Mouse (Mus musculus): ENCODE results near the gene Usp35. TPM values are rescaled to one million over a fixed set of nuclear protein-coding genes. Genes with fewer than 3 reads are reported as not detected.

Usp35 gene
- 1 to 10 TPM; 1.0 to 1.5 TPM for polyA plus RNA-seq (2017; shearing (Covaris generic))

- ATAC-seq, result peak; percentile 92
Measured at GRCm38 (mm10) chr7:97331726-97332666, at the start of gene Usp35, which contains the start of gene Kctd21. Usp35 (minus strand) TSS chr7:97332020. Kctd21 (plus strand) TSS chr7:97332327.

- ATAC-seq, result no peak
Measured at GRCm38 (mm10) chr7:97380500-97381123, 48.8 kb upstream of the Usp35 start.

DNA sequence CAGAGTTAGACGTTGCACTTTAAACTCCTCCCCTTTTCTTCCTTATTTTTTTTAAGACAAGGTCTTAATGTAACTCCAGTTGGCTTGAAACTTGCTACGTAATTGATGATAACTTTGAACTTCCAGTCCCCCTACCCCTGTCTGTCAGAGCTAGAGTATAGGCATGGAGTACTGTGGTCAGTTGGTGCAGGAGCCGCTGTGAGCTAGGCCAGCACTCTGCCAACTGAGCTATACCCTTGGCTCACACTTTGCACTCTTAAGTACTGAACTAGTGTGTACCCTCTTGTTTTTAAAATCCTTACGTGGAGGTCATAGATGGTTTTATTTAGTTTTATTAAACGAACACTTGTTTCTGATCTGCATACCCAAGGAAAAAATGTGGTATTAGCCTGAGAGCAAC is 47.5 kb upstream of the Usp35 start:
- ATAC-seq, result no peak

GRCm38 (mm10) chr7:97375906-97376305 is 44.1 kb upstream of the Usp35 start:
- no peak for ATAC-seq

DNA sequence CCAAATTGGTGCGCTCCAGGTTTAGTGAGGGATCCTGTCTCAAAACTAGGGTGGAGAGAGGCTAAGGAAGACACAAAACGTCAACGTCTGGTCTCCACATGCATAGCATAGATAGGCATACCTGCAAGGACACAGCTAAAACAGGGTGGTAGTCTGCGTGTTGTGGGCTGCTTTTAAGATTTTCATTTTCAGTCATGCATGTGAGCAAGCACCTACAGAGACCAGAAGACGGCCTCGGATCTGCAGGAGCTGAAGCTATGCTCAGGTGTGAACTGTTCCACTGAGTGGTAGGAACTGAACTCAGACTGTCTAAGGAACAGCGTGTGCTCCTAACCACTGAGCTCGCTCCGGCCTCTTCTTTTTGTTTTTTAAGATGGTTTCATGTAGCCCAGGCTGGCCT is 43.3 kb upstream of the Usp35 start:
- ATAC-seq, result no peak

GRCm38 (mm10) chr7:97365887-97366286 is 34.1 kb upstream of the Usp35 start:
- no peak for ATAC-seq

DNA sequence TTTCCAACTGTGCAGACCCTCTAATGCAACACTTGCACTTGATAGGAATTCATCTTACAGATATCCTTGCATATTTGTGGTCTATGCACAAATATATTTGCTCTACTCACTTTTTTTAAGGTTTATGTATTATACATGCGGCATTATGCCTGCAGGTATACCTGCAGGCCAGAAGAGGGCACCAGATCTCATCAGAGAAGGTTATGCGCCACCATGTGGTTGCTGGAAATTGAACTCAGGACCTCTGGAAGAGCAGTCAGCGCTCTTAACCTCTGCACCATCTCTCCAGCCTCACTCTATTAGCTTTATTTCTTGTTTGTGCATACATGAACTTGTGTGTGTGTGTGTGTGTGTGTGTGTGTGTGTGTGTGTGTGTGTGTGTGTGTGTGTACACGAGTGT is 29.6 kb upstream of the Usp35 start:
- ATAC-seq, result peak; percentile 57

DNA sequence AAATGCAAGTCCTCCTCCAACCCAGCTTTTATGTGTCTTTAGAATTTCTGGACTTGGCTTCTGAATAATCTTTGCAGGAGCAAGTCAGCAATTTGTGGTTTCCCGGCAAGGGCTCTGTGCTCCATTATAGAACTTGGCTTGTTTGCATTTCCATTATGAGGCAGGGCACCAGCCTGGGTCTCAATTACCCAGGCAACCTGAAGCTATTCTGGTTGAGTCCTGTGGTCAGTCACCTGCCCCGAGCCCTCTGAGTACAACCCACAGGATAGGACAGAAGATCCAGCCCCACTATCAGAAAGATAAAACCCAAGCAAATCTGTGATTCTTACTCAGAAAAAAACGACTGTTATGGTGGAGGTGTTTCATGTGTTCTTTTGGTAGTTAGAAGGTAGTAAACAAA is 29.1 kb upstream of the Usp35 start:
- no peak for ATAC-seq

DNA sequence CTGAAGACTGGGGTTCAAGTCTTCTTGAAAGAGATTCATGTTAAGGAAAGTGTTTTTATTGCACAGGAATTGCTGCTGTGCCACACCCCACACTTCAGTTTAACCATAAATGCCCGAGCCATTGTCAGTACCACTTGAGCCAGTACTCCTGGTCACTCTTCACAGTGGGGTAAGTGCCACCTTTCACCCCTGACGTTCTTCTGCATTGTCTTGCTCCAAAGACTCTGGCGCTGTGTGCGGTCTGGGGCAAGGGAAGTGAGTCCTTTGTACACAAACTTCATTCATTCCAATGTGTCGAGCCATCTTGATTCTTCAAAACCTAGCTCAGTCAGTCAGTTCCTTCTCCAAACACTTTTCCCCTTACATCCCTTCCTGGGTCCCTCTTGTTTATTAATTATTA is 28.3 kb upstream of the Usp35 start:
- ATAC-seq, result no peak

DNA sequence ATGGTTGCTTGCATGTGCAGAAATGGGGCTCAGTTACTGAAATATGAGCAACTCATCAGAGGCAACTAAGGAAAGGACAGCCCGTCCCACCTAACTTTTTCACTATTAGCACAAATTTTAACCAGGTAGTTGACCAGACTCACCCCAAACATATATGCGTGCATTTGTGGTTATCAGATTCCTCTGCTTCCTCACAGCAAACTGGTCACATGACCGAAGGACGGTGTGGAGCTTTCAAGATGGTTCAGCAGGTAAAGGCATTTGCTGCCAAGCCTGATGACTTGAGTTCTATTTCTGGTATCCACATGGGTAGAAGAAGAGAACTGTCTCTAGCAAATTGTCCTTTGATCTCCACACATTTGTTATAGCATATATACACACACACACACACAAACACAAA is 26.5 kb upstream of the Usp35 start:
- ATAC-seq, result no peak

- ATAC-seq, result no peak
Measured at GRCm38 (mm10) chr7:97357840-97358239, 26.0 kb upstream of the Usp35 start.

DNA sequence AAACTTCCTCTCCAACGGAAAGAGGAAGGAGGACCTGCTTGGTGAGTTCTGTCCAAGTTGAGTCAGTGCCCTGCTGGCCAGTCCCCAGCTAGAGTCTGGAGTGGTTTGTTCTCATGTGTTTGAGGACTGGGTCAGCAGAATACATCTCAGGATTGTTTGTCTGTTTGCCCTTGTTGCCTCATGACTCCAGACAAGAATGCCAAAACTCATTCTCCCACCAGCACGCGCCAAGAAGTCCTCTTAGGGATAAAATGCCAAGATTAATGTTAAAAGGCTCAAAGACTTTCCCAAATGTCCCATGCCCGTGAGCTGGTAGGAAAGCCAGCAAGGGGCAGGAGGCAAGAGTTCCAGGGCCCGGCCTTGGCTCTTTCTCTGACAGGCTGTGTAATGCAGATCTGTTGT is 25.1 kb upstream of the Usp35 start:
- ATAC-seq, result no peak

DNA sequence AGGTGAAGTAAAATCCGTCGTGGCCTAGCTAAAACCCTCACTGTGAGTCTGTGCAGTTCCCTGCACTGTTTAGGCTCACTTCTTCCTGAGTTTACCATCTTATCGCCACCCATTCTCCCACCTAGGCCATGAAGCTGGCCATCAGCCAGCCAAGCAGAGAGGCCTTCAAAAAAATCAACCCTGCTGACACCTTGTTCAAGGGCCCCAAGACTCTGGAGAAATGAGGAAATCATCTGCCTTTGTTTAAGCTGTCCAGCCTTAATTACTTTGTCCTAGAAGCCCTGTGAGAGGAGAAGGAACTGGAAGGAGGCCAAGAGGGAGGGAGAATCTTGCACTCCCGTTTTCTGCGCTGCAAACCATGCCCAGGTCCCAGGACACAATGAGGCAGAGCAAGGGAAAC is 24.4 kb upstream of the Usp35 start:
- no peak for ATAC-seq

GRCm38 (mm10) chr7:97355068-97355841 is 23.4 kb upstream of the Usp35 start:
- peak; percentile 77 for ATAC-seq

GRCm38 (mm10) chr7:97353356-97353755 is 21.5 kb upstream of the Usp35 start:
- no peak for ATAC-seq

GRCm38 (mm10) chr7:97351792-97352513 is 20.1 kb upstream of the Usp35 start:
- no peak for ATAC-seq

- ATAC-seq, result no peak
Measured at GRCm38 (mm10) chr7:97350891-97351290, 19.1 kb upstream of the Usp35 start.

- ATAC-seq, result no peak
Measured at GRCm38 (mm10) chr7:97349438-97349837, 17.6 kb upstream of the Usp35 start.

DNA sequence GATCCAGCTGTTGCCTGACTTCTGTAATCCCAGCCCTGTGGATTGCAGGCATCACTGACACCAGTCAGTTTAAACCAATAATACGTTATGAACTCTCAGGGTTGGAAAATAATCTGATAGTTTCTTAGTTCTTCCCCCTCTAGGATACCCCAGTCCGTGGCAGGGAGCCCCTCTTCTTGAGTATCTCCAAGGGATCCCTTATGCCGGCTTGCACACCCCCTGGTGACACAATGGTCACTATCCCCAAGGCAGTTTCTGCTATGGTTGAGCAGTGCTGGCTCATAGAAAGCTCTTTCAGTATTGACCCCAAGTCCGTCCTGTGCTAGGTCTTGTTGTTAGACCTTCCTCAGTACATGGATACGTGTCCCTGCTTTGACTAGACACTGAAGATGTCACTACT is 17.0 kb upstream of the Usp35 start:
- no peak for ATAC-seq

DNA sequence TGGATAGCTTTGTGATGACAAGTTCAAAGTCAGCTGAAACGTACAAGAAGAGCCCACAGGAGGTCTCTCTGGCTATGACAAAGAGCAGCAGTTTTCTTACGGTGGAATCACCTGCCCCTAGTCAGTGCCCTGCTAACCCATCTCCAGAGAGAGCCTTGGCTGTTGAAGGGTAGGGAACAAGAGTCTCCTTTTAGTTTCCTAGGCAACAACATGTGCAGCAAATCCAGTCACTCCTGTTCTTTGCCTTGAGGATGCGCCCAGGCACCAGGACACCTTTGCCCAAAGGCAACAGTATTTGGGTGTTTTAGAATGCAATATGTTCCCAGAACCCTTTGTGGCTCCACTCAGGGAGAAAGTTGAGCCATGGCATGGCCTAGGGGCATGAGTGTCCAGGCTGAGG is 16.5 kb upstream of the Usp35 start:
- no peak for ATAC-seq

DNA sequence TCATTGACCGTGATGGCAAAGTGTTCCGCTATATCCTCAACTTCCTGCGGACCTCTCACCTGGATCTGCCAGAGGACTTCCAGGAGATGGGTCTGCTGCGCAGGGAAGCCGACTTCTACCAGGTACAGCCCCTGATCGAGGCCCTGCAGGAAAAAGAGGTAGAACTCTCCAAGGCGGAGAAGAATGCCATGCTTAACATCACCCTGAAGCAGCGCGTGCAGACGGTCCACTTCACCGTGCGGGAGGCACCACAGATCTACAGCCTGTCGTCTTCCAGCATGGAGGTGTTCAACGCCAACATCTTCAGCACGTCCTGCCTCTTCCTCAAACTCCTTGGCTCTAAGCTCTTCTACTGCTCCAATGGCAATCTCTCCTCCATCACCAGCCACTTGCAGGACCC is 15.6 kb upstream of the Usp35 start:
- no peak for ATAC-seq

DNA sequence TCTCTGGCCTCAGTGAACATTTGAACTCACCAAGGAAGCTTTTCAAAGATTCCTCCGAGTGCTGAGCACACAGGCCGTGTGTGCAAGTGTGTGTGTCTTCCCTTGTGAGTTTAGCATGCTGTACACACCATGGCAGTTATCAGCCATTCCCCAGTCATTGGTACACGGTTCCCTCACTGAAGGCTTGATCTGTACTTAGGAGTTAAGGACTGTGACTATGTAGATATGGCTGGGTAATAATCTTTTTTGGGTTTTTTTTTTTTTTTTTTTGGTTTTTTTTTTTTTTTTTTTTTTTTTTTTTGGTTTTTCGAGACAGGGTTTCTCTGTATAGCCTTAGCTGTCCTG is 15.0 kb upstream of the Usp35 start:
- no peak for ATAC-seq

Data from activated CD4-positive, CD25-positive, alpha-beta regulatory T cell, adult 4 months (primary cell).